Mouse (Mus musculus) bone marrow macrophage, adult 2 months (primary cell): Measurements from ENCODE around the gene Pde4c.

Source experiments
- CTCF ChIP-seq: IDR thresholded peaks from 2 replicates; pipeline ENCODE4 v1.5.1; 2012; ENCODE audit warnings: low read depth, mild to moderate bottlenecking, low read length, moderate library complexity
- POLR2A ChIP-seq: IDR thresholded peaks from 2 replicates; pipeline ENCODE4 v1.6.1; 2012; ENCODE audit warnings: mild to moderate bottlenecking, low read depth, low read length, borderline replicate concordance

DNA sequence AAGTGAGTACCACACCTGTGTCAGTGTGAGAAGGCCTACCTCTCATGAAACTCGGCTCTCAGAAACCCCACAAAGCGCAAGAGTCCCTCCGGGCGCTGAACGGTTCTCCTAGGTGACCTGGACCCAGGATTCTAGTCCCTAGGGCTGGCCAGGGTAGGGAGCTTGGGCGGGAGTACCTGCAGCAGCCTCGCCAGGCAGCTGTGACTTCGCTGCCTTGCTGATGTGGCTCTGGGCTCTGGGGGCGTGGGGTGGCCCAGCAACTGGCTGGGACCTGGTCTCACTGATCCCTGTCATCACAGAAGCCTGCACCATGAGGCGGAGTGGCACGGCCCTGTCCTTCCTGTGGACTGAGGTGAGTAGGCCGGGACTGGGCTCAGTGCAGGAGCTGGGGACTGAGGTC is 696 bp downstream of the Pde4c start:
- no peak for TF ChIP-seq CTCF
- no peak for TF ChIP-seq POLR2A
